Mouse (Mus musculus) megakaryocyte-erythroid progenitor cell, adult 5-6 weeks (primary cell): ENCODE results near the gene Fam78a. TPM values are rescaled to one million over a fixed set of nuclear protein-coding genes. Genes with fewer than 3 reads are reported as not detected.
A peak's percentile ranks its signal among the peaks of the same experiment; 100 is the strongest.

Source experiments
- ATAC-seq: replicated peaks from 2 replicates; pipeline ENCODE4 v1.8.0; 2016; ENCODE audit warnings: mild to moderate bottlenecking, inconsistent platforms; ENCODE audit not compliant: severe bottlenecking, poor library complexity, low FRiP score, low TSS enrichment
- total RNA-seq, 2 experiments: library from RNA; stranded (forward) in 1 of 2; stranded (reverse) in 1 of 2; fragments of 200-1000, 215-1000 nt in 1 of 2; fragments of >200 nt in 1 of 2; fragmentation: Nextera tagmentation in 1 of 2; gene quantifications; 2 replicates each; pipeline ENCODE4 v1.2.3; 2014 to 2017

Fam78a gene
- total RNA-seq (2014; fragmentation: Nextera tagmentation) (24.9 and 30.2 TPM in 2 replicates), total RNA-seq (2017) (17.4 and 23.4 TPM in 2 replicates)

DNA sequence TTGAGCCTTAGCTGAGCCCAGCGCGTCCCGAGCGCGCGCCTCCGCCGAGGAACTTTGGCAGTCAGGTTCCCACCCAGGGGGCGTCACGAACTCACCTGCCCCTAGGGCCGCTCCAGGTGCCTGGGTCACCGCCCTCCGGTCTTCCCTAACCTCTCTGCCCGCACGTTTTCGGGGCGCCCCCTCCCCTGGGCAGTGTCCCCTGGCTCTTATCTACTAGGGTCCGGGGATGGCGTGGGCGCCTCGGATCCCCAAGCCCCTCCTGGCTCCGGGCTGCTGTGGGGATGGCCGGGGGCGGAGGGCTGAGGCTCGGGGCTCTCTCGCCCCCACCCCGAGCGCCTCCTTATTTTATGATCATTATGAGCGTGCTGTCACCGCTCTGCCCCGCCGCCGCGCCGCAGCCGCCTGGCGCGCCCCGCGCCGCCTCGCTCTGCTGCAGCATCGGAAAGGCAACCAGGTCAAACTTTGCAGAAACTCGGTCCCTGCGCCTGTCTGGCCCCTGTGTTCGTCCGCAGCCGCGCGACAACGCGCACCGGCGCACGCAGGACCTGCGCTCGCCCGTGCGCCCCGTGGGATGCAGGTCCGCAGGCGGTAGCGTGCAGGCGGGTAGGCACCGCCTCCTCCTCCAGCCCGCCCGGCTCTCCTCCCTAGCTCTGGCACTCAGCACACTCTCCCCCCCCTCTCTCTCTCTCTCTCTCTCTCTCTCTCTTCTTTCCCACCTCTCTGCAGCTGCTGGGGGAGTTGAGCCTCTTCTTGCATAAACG lies at the start of gene Fam78a:
Fam78a (minus strand) TSS at position 747 of the 761 bp plus-strand sequence.
- peak; percentile 12; the same call in 1 of the 2 replicates for ATAC-seq

DNA sequence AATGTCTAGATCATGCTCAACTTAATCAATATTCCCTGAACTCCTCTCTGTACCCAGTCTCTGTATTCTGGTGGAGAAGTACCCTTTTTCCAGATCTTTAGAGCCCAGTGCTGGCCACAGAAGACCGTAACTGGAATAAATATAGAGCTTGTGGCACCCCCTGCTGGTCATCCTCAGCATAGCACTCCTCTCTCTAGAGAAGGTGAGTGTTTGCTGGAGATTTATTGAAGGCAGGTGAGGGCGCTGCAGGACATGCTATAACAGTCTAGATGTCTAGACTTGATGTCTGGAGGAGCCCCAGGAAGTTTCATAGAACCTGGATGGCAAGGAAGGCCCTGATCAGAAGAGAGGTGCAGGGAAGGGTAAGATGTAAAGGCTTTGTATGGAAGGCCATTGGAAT lies 49.4 kb upstream of the Fam78a start:
- no peak for ATAC-seq

DNA sequence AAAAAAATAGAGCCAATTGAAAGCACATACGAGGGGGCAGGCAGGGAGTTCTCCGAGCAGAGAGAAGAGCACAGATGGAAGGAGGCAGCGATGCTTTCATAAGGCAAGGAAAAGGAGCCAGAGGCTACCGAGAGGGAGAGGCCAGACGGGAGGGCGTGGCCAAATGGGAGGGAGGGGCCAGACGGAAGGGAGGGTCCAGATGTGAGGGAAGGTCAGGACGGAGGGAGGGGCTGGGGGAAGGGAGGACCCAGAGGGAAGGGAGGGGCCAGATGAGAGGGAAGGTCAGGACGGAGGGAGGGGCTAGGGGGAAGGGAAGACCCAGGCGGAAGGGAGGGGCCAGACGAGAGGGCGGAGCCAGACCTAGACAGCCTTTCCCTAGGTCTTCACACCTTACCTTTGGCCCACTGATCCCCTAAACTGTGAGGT lies 47.9 kb upstream of the Fam78a start:
- peak; percentile 58 for ATAC-seq

DNA sequence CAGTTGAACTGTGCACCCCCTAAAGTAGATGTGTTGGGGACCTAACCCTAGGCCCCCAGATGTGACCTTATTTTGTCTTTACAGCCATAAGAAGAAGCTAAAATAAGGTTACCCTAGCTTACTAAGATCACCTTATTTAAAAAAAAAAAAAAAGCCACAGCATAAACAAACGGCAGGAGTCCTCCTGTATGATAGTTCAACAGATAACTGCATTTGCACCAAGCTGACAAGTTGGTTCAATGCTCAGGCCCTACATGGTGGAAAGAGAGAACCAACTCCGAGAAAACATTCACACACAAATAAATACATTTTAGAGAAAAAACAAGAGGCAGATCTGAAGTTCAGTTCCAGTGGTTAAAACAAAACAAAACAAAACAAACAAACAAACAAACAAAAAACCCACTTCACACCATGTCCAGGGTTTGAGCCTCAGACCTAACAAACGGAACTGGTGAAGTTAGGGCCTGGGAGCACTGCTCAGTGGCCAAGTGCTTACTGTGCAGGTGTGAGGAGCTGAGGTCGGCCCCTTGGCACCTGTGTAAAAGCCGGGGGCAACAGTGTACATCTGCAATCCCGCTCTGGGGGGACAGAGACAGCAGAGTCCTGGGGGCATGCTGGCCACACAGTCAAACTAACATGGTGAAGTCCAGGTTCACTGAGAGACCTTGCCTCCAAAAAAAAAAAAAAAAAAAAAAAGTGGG lies 47.4 kb upstream of the Fam78a start:
- no peak for ATAC-seq

DNA sequence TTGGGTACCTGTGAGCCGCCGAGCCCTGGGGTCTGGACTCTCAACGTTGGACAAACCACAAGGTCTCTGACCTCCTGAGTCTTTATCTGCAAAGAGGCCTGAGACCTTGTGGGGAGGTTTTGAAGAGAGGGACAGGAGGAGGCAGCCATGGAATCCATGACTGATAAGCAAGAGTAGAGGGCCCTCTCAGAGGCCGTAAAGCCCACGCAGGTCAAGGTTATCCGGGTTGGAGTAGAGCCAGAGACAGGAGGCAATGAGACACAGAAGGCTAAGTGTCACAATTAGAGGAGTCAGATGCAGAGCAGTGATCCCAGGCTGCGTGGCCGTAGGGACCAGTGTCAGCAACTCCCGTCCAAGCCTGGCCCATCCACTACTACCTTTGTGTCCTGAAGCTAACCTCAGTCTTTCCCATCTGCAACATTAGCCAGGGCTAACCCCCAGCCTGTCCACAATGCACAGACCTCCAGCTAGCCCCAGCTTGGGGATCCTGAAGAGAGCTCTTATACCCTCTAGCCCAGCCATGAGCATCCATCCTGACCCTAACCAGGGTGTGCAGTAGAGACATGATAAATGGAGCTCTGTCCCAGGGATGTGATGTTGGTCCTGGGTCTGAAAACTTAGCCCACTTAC lies 46.7 kb upstream of the Fam78a start:
- no peak for ATAC-seq

DNA sequence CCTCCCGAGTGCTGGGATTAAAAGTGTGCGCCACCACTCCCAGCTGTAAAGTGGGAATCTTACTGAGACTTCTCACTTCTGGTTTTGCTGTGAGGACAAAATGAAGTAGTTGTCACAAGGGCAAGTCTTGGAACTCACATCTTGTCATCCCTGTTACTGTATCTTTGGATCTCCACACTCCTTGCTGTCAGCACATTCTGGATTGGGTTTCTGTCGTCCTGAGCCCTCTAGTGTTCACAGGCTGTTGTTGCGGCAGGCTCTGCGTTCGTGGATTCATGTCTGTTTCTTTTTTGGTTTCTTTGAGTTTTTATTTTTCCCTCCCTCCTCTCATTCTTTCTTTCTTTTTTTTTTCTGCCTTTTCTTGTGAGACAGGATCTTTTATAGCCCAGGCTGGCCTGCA lies 45.8 kb upstream of the Fam78a start:
- ATAC-seq = 0 out of 2 replicates have a peak, but pooled peaks have one; percentile 19

DNA sequence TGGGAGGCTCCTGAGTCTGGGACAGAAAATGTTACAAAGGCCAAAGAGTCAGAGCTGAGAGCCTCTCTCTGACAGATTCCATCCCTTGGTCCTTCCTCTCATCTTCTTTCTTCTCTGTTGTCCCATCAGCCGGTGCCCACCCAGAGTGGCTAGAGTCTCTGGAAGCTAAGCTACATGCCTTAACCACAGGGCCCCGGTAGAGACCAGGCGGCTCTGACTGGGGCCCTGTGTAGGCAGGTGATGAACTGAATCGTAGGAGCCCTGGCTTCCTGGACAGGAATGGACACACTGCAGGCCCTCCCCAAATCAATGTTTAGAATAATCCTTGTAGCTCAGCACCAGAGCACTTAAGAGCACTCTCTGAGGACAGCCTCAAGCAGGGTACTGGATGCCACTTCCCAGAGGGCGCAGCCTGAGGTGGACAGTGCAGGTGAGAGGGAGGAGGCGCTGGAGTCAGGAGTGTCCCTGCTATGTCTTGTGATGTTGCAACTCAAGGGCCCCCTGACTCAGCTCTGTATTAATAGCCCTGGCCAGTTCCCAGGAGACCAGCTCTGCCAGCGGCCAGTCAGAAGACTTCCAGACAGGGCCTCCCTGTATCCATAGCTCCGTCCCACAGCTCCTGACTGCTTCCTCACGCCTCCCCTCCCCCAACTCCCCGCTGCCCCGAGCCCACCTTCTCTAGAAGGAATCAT lies 44.9 kb upstream of the Fam78a start:
- no peak for ATAC-seq

DNA sequence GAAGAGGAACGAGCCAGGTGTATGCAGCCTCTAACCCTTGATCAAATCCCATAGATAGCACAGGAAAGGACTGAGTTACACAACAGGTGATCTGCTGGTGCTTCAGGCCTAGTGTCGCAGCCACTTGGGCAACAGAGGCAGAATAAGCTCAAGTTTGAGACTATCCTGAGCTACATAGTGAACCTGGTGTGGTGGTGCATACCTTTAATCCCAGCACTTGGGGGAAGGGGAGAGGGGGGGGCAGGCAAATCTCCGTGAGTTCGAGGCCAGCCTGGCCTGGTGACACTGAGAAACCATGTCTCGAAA lies 43.8 kb upstream of the Fam78a start:
- no peak; the same call in none of the 2 replicates for ATAC-seq

DNA sequence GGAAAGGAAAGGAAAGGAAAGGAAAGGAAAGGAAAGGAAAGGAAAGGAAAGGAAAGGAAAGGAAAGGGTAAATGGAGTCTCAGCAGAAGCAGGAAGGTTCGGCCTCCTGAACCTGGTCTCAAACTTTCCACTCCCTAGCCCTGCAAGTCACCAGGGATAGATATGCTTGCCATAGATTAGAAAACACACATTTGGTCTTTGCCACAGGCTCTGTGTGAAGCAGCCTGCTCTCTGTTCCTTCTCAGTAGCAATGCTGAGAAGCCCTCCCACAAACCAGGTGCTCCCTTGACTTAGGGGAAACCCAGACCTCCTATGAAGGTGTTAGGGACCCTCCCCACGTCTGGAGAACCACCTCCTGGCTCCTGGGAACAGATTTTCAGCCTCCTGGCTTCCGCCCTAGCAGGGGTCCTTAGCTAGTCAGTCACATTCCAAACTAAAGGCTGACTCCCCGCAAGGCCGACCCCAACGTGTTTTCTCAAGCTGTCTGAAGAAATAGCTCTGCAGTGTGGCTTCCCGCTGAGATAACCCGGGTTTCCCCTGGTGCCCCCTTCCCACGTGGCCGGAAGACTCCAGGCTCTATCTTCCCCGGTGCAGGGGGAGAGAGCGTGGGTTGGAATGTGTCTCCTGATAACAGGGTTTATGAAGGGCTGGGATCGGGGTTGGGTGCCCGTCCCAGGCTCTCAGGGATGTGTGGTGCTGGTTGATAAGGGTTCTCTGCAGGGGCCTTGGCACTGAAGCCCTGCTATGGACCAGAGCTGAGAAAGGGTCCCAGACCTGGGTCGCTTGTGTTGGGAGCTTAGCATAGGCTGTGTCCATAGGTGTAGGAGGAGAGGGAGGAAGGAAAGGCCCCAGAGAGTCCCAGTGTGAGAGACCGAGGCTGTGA lies 43.2 kb upstream of the Fam78a start:
- ATAC-seq = peak; percentile 86

DNA sequence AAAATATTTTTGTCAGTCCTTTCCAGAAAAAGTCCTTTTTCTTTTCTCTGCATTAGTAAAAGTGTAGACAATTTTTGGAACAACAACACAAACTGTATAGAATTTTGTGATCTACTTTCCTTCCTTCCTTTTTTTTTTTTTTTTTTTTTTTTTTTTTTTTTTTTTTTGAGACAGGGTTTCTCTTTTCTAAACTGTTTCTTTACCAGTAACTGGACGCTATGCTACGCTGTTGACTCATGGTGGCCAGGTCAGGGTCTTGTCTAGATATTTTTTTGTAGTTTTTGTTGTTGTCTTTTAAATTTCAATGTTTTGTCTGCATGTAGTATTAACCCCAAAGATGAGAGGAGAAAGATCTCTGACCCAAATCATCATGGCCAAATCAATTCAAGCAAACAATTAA lies 37.1 kb upstream of the Fam78a start:
- ATAC-seq = no peak

DNA sequence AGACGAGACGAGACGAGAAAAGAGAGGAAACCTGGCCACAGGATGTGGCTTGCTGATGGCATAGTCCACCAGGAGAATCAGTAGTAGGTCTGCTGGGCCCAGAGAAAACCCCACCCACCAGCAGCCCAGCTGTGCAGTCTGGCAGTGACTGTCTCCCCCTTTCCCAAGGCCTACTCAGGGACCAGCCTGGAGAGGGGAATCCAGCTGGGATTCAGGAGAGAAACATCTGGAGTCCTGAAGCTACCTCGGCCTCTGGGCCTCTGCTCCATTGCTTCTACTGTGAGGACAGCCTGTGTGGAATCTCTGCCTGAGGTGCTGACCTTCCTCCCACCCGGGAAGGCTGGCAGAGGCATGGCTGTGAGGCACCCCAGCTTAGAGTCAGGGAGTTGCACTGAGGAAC lies 36.5 kb upstream of the Fam78a start:
- peak; percentile 53; the same call in 1 of the 2 replicates for ATAC-seq

DNA sequence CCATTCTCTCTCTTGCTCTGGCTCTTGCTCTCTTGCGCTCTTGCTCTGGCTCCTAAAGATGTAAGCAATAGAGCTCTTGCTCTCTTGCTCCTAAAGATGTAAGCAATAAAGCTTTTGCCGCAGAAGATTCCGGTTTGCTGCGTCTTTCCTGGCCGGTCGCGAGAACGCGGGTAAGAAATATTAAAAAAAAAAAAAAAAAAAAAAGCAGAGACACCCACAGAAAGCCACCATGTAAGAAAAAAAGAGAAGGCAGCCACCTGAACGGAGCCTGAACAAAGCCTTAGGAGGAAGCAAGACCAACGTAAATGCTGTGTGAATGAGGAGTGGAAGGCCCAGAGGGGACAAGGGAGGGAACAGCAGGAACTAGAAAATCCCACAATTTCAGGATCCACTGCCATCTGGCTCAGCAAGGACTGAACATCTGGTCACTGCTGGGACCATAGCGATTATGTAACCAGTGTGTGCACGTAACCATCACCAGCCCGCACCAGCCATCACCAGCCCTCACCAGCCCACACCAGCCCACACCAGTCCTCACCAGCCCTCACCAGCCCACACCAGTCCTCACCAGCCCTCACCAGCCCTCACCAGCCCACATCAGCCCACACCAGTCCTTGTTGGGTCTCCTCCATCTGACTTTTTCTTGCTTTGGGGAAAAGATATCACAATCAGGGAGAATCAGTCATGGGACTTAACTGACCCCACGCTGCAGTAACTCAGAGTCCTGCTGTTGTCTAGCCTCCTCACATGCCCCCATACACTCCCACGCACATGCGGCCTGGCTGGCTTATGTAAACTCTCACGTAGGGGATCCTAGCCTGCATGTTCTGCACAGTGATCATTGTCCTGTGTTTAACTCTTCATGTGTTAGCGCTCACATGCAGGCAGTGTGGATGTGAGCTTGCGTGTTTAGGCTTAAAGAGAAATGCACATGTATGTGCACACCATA lies 35.4 kb upstream of the Fam78a start:
- ATAC-seq = peak; percentile 36

DNA sequence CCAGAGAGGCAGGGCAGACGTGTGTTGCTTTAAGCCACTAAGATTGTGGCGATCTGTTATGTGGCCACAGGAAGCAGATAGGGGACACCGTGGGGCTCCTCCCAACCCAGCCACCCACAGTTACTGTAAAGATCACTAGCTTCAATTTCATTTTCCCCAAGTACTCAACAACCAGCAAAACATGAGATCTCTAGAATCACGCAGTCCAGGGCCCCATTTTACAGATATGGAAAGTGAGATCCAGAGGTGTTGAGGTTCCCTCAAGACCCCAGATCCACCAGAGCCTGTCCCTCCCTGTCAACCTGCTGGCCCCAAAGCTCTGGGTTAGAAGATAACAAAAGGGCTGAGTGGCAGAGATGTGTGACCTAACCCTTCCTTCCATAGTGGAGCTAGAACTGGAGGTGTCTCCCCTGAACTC lies 31.2 kb upstream of the Fam78a start:
- peak; percentile 76 for ATAC-seq

DNA sequence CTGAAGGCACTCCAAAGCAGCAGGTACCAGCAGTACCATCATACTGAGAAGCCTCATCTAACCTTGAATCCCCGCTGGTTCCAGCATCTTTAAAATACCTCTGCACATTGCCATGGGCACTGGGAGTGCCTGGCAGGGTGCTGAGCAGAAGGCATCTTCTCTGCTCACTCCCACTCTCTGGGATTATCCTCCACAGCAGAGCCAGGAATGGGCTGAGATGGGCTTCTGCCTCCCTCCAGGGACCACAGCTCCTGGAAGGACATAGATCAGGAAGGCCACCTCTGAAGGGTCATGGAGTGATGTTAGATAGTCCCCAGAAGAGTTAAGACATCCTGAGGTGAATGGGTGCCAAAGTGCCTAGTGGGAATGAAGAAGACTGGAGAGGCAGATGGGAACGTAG lies 27.9 kb upstream of the Fam78a start:
- ATAC-seq = no peak

DNA sequence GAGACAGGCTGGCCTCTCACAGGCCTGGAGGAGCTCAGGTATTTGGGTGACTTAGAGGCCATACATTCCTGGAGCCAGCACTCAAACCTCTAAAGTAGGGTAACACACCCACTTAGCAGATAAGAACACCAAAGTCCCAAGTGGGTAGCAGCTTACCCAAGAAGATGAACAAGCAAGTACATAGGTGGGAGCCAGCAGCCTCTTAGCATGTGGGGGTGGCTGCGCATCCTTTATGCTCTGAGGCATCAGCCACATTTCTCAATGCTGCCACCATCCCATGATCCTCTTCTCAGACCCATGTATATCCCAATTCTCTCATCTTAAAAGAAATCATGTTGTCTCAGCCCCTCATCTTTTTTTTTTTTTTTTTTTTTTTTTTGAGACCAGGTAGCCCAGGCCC lies 26.6 kb upstream of the Fam78a start:
- ATAC-seq = no peak

DNA sequence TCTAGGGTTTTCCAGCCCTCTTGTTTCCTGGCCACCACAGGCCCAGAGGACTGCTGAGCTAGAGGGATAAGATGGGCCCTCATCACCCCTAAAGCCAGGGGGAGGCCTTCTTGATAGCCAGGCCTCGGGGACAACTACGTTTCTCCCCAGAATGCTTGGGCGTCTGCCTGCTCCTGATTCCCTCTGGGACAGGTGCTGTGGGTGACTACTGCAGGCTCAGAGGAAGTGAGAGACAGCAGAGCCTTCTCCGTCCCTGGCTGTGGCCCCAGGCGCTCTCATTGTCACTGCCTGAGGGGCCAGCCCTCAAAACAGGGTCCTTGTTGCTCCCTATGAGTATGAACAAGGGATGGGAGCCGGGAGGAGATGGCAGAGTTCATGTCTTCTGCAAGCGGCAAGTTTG lies 21.3 kb upstream of the Fam78a start:
- no peak for ATAC-seq

DNA sequence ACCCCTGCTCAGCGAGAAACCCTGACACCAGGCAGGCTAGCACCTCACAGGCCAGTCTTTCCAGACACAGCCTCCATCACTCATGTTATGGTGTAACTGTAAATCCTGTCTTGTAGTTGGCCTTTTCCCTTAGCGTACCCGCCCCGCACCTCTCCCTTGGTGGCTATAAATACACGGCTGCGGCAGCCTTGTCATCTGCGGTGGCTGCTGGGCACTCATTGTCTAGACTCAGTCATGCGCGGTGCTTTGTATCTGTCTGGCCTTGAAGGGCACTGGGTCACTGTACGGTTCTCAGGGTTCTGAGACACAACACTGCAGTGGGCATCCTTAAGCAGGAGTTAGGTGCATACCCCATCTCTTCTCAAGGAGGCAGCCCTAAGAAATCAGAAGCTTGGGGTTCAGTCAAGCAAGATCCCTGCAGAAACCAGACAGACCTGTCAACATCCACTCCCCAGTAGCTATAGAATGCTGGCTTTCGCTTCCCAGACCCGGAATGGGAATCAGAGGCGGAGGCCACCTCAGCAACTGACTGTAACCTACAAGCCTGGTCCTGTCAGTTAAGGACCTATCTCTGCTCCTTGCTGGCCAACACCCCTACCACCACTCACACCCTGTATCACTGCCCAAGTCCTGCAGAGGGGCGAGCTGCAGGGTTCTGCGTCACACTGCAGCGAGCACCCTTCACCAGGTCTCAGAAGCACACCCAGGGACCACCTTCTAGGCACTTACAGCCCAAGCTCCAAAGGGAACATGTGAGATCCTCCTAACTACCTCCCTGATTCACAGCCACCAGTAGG lies 20.7 kb upstream of the Fam78a start:
- ATAC-seq = no peak
